Mouse (Mus musculus) liver, embryonic 13.5 days (tissue): ENCODE data around the gene Mdfic. TPM values are rescaled to one million over a fixed set of nuclear protein-coding genes. Genes with fewer than 3 reads are reported as not detected.

ENCODE experiments used
- ATAC-seq: fragments of 200-750 bp; cut with Nextera tagmentation; 2 replicates; pipeline ENCODE4 v1.8.0; 2017; ENCODE audit warnings: low read depth, mild to moderate bottlenecking, moderate number of reproducible peaks, moderate library complexity
- DNase-seq: peaks from one replicate; pipeline ENCODE4 v3.0.0; 2022
- H3K27ac ChIP-seq: fragments of 300-500 bp; sonication (generic); 2 replicates; pipeline ENCODE4 v1.5.1; 2015; ENCODE audit warnings: moderate library complexity, mild to moderate bottlenecking, inconsistent platforms
- H3K27me3 ChIP-seq: fragments of 300-500 bp; sonication (generic); 2 replicates; pipeline ENCODE4 v1.6.1; 2015; ENCODE audit warnings: mild to moderate bottlenecking, inconsistent platforms
- H3K36me3 ChIP-seq: fragments of 300-500 bp; sonication (generic); 2 replicates; pipeline ENCODE4 v1.6.1; 2015; ENCODE audit warnings: mild to moderate bottlenecking, inconsistent platforms
- H3K4me1 ChIP-seq: fragments of 300-500 bp; sonication (generic); replicated peaks from 2 replicates; pipeline ENCODE4 v1.6.1; 2015; ENCODE audit warnings: inconsistent platforms
- H3K4me2 ChIP-seq: fragments of 300-500 bp; sonication (generic); 2 replicates; pipeline ENCODE4 v1.6.1; 2015; ENCODE audit warnings: inconsistent platforms, mild to moderate bottlenecking, moderate library complexity
- H3K4me3 ChIP-seq: fragments of 300-500 bp; sonication (generic); replicated peaks from 2 replicates; pipeline ENCODE4 v1.5.1; 2015; ENCODE audit warnings: mild to moderate bottlenecking, inconsistent platforms
- H3K9ac ChIP-seq: fragments of 300-500 bp; sonication (generic); 2 replicates; pipeline ENCODE4 v1.6.1; 2015; ENCODE audit warnings: mild to moderate bottlenecking, inconsistent platforms
- H3K9me3 ChIP-seq: fragments of 300-500 bp; sonication (generic); replicated peaks from 2 replicates; pipeline ENCODE4 v1.6.1; 2016; ENCODE audit warnings: inconsistent platforms
- WGBS: fragments of 180-500 bp; shearing (Covaris S2); methylation state at CpG from one replicate; pipeline ENCODE4 v1.1.7; 2015; ENCODE audit not compliant: insufficient replicate concordance; 5-methylcytosine and 5-hydroxymethylcytosine counted together
- polyA plus RNA-seq: library from polyadenylated mRNA; unstranded; fragments of >200 nt; fragmentation: Nextera tagmentation; extraction: Ambion mirVana; gene quantifications from 2 replicates; pipeline ENCODE4 v1.2.1, GENCODE M21; 2015

Mdfic gene
- polyA plus RNA-seq, 1 experiment from 2014 or later: 0.96 TPM

DNA sequence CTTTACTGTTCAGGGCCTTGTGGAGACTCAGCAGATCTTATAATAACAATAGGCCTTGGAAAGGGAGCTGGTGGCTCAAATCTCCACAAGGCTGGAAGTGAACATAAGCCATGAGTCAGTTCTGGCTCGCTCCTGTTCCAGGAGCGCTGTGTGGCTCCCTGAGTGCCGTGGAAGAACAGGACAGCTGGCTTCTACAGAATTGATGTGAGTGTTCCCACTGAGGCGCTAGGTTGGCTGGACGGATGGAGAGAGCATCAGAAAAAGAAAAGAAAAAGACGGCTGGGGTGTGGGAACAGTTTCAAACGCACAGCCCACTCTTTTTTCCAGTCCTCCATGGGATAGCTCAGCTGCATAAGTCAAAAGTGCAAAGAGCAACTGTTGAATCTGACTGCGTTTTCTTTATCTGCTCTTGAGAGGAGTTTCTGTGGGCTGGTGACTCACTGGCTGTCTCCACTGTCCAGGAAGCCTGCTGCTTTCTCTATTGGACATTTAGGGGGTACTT is 22.9 kb downstream of the Mdfic start:
- H3K27ac ChIP-seq: no peak overlapping the region
- DNase-seq (no peak), ATAC-seq (no peak)
- no peak overlapping the region for H3K4me2 ChIP-seq
- no peak overlapping the region for H3K9ac ChIP-seq
- no peaks in the 10 kb centered on the region for H3K27me3 ChIP-seq
- peaks cover 14% of the 10 kb centered on the region for H3K4me1 ChIP-seq
- 54% methylated on average over 8 of the region's 8 CpGs for WGBS
- H3K4me3 ChIP-seq: no peak overlapping the region
- no peaks in the 10 kb centered on the region for H3K9me3 ChIP-seq
- 0 out of 2 replicates have a peak, but pooled peaks cover 3% of the 10 kb centered on the region for H3K36me3 ChIP-seq

DNA sequence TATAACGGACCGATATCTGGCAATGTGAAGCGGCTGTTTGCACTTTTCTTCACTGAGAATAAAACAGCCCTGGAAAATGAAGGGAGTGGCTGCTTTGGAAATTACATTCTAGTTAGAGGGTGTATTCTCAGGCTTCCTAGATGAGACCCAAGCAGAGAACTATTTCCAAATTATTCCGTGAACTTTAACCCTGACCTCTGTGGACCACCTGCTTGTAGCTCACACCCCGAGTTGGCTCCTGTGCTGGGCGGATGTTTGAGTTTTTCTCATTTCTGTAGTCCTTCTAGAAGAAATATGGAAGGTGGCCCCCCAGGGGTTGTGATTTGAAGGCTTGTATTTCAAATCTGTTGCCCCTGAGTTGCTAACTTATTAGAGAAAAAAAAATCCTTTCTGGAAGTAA is 23.3 kb downstream of the Mdfic start:
- no peak overlapping the region for H3K9ac ChIP-seq
- no peak overlapping the region for H3K4me2 ChIP-seq
- peaks cover 10% of the 10 kb centered on the region for H3K4me1 ChIP-seq
- WGBS: 55% methylated on average over 6 of the region's 6 CpGs
- H3K27ac ChIP-seq: no peak overlapping the region
- 0 out of 2 replicates have a peak, but pooled peaks cover 3% of the 10 kb centered on the region for H3K36me3 ChIP-seq
- no peak for DNase-seq
- H3K4me3 ChIP-seq: no peak overlapping the region
- no peaks in the 10 kb centered on the region for H3K9me3 ChIP-seq
- ATAC-seq: no peak
- no peaks in the 10 kb centered on the region for H3K27me3 ChIP-seq

DNA sequence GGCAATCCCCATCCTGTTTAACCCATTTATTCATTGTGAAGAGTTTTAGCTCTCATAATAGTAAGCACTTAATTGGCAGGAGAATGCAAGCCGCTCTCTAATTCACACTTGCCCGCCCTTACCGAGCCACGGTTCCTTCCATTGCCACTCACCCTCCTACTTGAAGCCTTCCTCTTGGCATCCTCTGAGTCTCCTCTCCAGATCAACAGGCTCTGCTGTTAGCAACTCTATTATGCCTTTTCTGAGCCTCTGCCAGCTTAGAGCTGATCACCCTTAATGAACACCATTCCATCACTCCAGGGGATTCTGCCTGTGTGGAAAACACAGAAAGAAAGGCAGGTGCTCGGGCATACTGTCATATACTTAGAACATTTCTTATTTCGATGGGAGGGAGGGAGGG is 24.9 kb downstream of the Mdfic start:
- Histone ChIP-seq H3K9me3 (no peaks in the 10 kb centered on the region), H3K4me3 (no peak overlapping the region), H3K27me3 (no peaks in the 10 kb centered on the region), H3K9ac (no peak overlapping the region), H3K4me2 (no peak overlapping the region), H3K27ac (no peak overlapping the region), H3K36me3 (0 out of 2 replicates have a peak, but pooled peaks cover 3% of the 10 kb centered on the region), H3K4me1 (peaks cover 8% of the 10 kb centered on the region)
- no peak for DNase-seq
- ATAC-seq: no peak
- WGBS: 68% methylated on average over 6 of the region's 6 CpGs

DNA sequence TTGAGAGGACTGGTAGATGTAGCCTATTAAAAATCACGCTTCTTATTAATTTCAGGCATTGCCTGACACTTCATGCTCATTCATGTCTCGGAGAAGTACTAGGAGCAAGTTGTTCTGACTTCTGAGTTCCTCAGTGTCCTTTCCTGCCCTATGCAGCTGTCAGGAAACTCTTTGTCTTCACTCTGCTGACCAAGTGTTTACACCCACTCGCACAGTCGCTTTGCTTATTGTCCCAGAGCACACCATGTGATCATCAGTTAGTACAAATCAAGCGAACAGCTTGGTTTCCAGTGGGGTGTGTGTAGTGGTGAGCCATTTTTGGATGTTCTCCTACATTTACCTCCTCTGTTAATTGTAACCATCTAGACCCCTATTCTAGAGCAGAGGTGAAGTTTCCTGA is 25.4 kb downstream of the Mdfic start:
- DNase-seq: no peak
- WGBS: 65% methylated on average over 5 of the region's 5 CpGs
- no peak overlapping the region for H3K4me3 ChIP-seq
- H3K27ac ChIP-seq: no peak overlapping the region
- H3K4me1 ChIP-seq: peaks cover 8% of the 10 kb centered on the region
- ATAC-seq: no peak
- no peak overlapping the region for H3K4me2 ChIP-seq
- no peaks in the 10 kb centered on the region for H3K27me3 ChIP-seq
- H3K9ac ChIP-seq: no peak overlapping the region
- no peaks in the 10 kb centered on the region for H3K9me3 ChIP-seq
- 0 out of 2 replicates have a peak, but pooled peaks cover 3% of the 10 kb centered on the region for H3K36me3 ChIP-seq

DNA sequence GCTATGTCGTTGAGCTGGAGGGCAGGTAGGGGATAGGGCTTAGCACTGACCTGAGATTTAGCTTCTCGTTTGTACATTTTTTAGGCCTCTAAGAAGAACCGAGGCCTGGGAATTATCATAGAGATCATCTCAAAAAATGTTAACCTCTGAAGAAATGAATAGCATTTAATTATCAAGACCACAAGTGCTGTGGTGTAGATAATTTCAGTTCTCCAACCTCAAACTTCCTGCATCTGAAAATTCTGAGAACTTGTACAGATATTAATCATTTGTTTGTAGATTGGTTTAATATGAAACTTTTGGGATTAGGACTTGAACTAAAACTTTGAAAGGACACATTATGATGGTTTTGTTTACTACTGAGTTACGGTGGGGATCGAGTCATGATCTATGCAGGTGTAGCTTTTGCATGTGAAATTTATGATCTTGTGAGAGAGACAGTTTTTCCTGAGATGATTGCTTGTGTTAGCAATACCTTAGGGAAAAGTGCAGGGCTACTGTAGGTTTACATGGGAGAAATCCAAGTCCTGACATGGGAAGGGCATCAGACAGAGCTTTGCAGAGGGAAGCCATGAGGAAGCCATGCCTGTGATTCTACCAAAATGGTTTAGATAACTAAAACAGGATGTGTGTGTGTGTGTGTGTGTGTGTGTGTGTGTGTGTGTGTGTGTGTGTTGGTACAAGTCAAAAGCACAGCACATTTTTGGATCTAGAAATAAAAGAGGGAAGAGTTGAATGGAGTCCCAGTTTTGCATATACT is 27.1 kb downstream of the Mdfic start:
- Histone ChIP-seq H3K9me3 (no peaks in the 10 kb centered on the region), H3K9ac (no peak overlapping the region), H3K4me2 (no peak overlapping the region), H3K27ac (no peak overlapping the region), H3K4me1 (peaks cover 8% of the 10 kb centered on the region), H3K27me3 (no peaks in the 10 kb centered on the region), H3K36me3 (0 out of 2 replicates have a peak, but pooled peaks cover 3% of the 10 kb centered on the region), H3K4me3 (no peak overlapping the region)
- DNase-seq (no peak), ATAC-seq (no peak)
- WGBS: 59% methylated on average over 5 of the region's 5 CpGs

DNA sequence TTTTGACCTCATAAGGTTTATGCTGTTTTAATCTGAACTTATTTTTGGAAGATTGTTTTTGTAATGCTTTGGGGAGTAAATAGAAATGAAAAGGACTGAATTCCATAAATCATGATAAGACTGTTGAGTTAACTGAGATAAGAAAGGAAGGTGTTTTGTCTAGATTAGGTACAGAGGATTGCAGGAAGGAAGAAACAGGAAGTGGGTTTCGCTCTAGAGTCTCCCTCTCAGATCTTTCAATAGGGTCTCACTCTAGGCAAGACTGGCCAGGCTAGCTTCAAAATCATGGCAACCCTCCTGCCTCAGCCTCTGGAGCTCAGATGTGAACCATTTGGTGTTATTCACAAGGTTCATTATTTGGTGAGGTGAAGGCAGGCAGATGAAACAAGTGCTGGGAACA is 27.8 kb downstream of the Mdfic start:
- Histone ChIP-seq H3K9me3 (no peaks in the 10 kb centered on the region), H3K27ac (no peak overlapping the region), H3K4me2 (no peak overlapping the region), H3K27me3 (no peaks in the 10 kb centered on the region), H3K4me1 (peaks cover 7% of the 10 kb centered on the region), H3K4me3 (no peak overlapping the region), H3K36me3 (0 out of 2 replicates have a peak, but pooled peaks cover 3% of the 10 kb centered on the region), H3K9ac (no peak overlapping the region)
- ATAC-seq (no peak), DNase-seq (no peak)
- WGBS: 30% methylated on average over 1 of the region's 1 CpGs

DNA sequence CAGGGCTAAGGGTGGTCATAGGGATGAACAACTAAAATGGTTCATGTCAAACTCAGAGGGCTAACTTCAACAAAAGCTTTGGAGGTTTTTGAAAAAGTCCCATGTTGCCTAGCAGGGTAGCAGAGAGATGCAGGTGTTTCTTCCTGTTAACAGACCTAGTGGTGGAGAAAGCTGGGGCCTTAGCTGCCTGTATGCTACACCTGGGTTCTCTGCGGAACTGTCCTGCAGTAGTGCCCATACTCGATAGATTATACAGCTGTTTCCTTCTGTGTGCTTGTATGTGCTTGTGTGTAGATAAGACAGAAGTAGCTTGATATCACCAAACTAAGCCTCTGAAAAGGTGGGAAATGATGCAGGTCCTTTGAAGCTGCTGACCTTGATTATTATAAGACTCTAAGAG is 28.5 kb downstream of the Mdfic start:
- no peak overlapping the region for H3K9ac ChIP-seq
- no peak for DNase-seq
- WGBS: 49% methylated on average over 2 of the region's 2 CpGs

DNA sequence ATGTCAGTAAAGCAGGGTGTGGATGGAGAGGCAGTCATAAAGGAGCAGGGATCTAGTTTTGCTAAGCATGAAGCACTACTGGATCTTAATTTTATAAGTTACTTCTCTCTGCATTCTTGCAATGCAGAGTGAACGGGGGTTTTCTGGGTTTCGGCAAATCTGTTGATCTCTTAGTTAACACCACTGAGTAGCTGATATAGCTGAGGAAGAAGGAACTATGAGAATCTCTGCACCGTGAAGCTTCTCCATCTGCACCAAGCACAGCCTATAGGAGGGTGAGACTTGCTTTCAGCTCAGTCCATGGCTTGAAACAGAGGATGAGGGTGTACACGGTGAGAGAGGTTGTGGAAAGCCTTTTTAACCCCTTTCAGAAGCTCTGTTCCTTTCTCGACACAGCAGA is 29.6 kb downstream of the Mdfic start:
- Histone ChIP-seq H3K9ac (no peak overlapping the region), H3K4me1 (no peaks in the 10 kb centered on the region), H3K4me3 (no peak overlapping the region), H3K9me3 (no peaks in the 10 kb centered on the region), H3K4me2 (no peak overlapping the region), H3K36me3 (0 out of 2 replicates have a peak, but pooled peaks cover 3% of the 10 kb centered on the region), H3K27me3 (no peaks in the 10 kb centered on the region), H3K27ac (no peak overlapping the region)
- DNase-seq (no peak), ATAC-seq (no peak)
- 52% methylated on average over 5 of the region's 5 CpGs for WGBS

More for the DNA sequence above, 28.5 kb downstream of the Mdfic start:
- Histone ChIP-seq H3K4me3 (no peak overlapping the region), H3K27me3 (no peaks in the 10 kb centered on the region), H3K9me3 (no peaks in the 10 kb centered on the region), H3K4me1 (no peaks in the 10 kb centered on the region), H3K27ac (no peak overlapping the region), H3K36me3 (0 out of 2 replicates have a peak, but pooled peaks cover 3% of the 10 kb centered on the region), H3K4me2 (no peak overlapping the region)
- no peak for ATAC-seq

DNA sequence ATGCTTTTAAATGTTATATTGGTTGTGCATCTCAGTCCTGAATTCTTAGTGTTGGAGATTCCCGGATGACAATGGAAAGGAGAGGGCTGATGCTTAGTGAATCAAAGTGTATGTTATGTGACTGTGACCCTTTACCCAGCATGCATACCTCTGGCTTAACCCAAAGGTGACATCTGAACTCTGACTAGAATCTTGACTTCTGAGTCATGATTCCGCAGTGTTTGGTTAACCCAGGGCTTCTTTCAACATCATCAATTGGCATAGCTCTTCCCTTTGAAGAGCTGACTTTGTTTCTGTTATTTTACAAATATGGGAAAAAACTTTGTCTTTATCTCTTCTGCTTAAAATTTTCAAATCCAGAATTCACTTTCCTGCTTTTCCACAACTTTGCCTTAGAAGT is 30.9 kb downstream of the Mdfic start:
- Histone ChIP-seq H3K36me3 (no peaks in the 10 kb centered on the region), H3K4me1 (no peaks in the 10 kb centered on the region), H3K9ac (no peak overlapping the region), H3K27me3 (no peaks in the 10 kb centered on the region), H3K9me3 (no peaks in the 10 kb centered on the region), H3K4me3 (no peak overlapping the region), H3K27ac (no peak overlapping the region), H3K4me2 (no peak overlapping the region)
- no peak for DNase-seq
- 76% methylated on average over 2 of the region's 2 CpGs for WGBS
- ATAC-seq: no peak

DNA sequence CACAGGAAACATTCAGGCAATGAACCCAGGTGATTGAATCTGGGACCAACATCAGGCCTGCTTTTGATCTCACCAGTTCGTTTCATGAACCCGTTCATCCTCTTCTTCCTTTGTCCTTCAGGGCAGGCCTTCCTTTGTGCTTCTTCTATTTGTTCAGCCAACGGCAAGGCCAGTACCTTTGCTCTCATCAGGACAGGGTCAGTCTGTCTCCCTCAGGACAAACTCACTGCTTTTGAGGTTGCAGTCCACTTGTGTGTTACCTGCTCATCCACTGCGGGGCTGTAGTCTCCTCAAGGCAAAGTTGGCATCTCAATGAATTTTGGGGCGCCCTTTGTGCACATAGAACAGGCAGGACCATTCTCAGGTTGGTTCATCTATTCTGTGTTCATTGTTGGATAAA is 31.7 kb downstream of the Mdfic start:
- 65% methylated on average over 5 of the region's 5 CpGs for WGBS
- Histone ChIP-seq H3K36me3 (no peaks in the 10 kb centered on the region), H3K4me2 (no peak overlapping the region), H3K4me3 (no peak overlapping the region), H3K9me3 (no peaks in the 10 kb centered on the region), H3K27ac (no peak overlapping the region), H3K4me1 (no peaks in the 10 kb centered on the region), H3K9ac (no peak overlapping the region), H3K27me3 (no peaks in the 10 kb centered on the region)
- no peak for DNase-seq
- ATAC-seq: no peak

DNA sequence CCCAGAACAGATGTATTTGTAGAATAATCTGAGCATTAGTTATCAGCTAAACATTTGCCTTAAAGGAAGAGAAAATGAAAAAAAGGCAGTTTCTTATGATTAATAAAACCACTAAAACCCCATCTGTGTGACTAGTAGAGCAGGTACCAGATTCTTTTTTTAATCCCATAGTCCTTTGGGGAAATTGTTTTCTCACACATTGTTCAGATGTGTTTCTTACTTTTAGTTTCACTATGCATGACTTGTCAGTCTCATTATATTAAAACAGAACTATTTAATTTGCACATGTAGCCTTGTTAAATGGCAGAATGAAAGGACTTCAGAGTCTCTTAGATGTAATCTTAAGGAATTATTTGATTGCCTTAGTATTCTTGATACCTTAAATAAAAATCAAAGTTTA is 32.7 kb downstream of the Mdfic start:
- H3K9ac ChIP-seq: no peak overlapping the region
- no peaks in the 10 kb centered on the region for H3K9me3 ChIP-seq
- DNase-seq (no peak), ATAC-seq (no peak)
- H3K27me3 ChIP-seq: no peaks in the 10 kb centered on the region
- H3K27ac ChIP-seq: no peak overlapping the region
- no peaks in the 10 kb centered on the region for H3K36me3 ChIP-seq
- H3K4me1 ChIP-seq: no peaks in the 10 kb centered on the region
- H3K4me3 ChIP-seq: no peak overlapping the region
- H3K4me2 ChIP-seq: no peak overlapping the region

DNA sequence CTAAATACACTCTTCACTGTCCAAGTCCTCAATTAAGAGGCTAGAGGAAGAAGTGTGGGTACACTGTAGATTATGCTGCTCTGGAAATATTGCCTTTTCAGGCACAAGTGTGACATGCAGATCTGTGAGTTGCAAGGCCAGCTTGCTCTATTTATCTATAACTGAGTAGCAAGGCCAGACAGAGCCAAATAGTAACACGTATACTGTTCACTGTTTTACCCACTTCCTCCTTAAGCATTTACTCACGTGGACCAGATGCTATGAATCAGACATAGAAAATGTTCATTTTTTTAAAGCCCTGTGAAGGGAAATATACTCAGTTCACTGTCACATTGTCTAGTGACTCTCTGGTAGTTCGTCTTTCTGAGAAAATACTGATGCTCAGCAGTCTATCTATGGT is 37.9 kb downstream of the Mdfic start:
- 37% methylated on average over 3 of the region's 3 CpGs for WGBS
- Histone ChIP-seq H3K4me3 (no peak overlapping the region), H3K4me1 (no peaks in the 10 kb centered on the region; the same call in 1 of the 2 replicates), H3K36me3 (no peaks in the 10 kb centered on the region), H3K9ac (no peak overlapping the region), H3K4me2 (no peak overlapping the region), H3K27me3 (no peaks in the 10 kb centered on the region), H3K27ac (no peak overlapping the region), H3K9me3 (no peaks in the 10 kb centered on the region)
- DNase-seq: no peak
- no peak for ATAC-seq
